Mouse (Mus musculus): ENCODE measurements around the gene Slc10a7.

DNA sequence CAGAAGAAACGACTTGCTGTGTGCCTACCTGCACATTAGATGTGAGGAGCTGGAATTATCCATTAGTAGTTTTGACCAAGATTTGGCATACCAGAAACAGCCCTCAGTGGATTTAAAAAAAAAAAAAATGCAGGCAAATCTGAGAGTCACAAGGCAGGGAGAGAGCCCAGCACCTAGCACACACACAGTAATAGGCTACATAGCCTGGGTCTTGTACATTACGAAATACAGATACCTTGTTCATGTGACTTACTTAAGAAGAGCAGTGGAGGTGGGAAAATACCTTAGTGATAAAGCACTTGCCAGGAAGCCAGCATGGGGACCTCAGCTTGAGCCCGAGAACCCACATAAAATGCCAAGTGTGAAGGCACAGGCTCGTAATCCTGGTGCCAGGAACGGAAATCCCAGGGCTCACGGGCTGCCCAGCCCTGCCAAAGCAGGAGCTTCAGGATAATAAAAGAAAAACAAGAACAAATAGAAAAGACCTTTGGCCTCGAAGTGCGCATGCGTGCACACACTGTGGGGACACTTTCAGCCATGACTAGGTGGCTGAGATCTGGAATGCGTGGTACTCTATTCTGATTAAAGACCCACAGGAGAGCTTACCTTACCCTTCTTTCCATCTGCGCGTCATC lies 155.3 kb downstream of the Slc10a7 start:
- TF ChIP-seq CTCF (IDR thresholded peaks at IDR 0.05; ENCODE audit: control insufficient read depth, insufficient read depth, low read length) (no peak), POLR2A (IDR thresholded peaks at IDR 0.05; ENCODE audit: borderline replicate concordance, control insufficient read depth, low read depth, low read length) (no peak)
